Mouse (Mus musculus): ENCODE results near the gene Ankrd53. TPM values are rescaled to one million over a fixed set of nuclear protein-coding genes. Genes with fewer than 3 reads are reported as not detected.
"Not testable (repeated sequence)": the region's sequence is repeated elsewhere in the genome, so short reads cannot be mapped to it uniquely, and the experiment has no call there.

Ankrd53 gene
- polyA plus RNA-seq, 1 experiment from 2014 or later = 0.18 TPM

DNA sequence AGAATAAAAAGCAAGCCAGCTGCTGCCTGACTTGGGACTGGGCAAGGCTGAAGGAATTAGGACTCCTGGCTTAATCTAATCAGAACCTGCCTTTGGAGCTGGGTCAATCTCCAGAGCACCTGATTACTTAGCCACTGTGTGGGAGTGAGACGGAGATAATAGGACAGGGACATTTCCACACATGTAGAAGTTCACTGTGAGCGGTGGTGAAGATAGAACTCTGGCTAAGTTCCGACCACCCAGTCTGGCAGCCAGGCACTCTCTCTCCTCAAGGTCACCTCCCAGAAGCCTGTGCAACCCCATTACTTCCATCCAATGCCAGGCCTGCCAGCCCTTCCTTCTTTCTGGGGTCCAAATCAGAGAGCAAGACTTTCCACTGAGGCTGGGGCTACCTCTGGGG is 4.5 kb downstream of the Ankrd53 start:
- no peak for TF ChIP-seq CTCF (IDR thresholded peaks at IDR 0.05)
- ATAC-seq (no peak), DNase-seq (ENCODE audit: low read depth, low spot score) (no peak)
- CTCF ChIA-PET = interaction anchor here (2.1 kb wide), 1 partner anchor 9 kb away, joined by 7 read pairs; the partner anchor contains the start of gene Tex261
- POLR2A ChIA-PET = no interaction called here
- in situ Hi-C loops (cut with MboI; ENCODE audit: low pct_unique_long_range_greater_than_20kb) = no loop called here
- H3K27me3 ChIP-seq = no peaks in the 10 kb centered on the region

DNA sequence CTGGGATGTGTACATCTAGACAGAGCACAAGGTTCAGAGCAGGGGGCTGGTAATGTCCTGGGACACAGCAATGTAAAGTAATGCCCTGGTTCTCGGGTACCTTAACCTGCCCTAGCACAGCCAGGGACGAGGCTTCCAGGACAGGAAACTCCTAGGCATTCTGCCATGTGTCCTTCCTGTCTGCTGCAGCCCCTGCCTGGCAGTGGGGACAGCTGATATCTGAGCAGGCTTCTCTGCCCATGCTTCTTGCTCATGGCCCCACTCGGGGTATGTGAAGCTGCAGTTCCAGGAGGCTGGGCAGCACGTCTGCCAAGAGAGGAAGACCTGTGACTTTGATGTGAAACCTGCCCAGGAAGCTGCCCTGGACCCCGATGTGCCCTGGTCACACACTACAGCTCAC is 6.0 kb downstream of the Ankrd53 start:
- no peaks in the 10 kb centered on the region for H3K27me3 ChIP-seq
- ChIA-PET POLR2A (no interaction called here), CTCF (interaction anchor here (0.9 to 1.2 kb wide), 2 partner anchors 10 to 37 kb away, joined by 3 to 4 read pairs; no protein-coding TSS in a partner anchor)
- in situ Hi-C loops (cut with MboI; ENCODE audit: low pct_unique_long_range_greater_than_20kb) = no loop called here
- TF ChIP-seq CTCF (IDR thresholded peaks at IDR 0.05) = no peak
- DNase-seq (ENCODE audit: low read depth, low spot score) (no peak), ATAC-seq (no peak)

DNA sequence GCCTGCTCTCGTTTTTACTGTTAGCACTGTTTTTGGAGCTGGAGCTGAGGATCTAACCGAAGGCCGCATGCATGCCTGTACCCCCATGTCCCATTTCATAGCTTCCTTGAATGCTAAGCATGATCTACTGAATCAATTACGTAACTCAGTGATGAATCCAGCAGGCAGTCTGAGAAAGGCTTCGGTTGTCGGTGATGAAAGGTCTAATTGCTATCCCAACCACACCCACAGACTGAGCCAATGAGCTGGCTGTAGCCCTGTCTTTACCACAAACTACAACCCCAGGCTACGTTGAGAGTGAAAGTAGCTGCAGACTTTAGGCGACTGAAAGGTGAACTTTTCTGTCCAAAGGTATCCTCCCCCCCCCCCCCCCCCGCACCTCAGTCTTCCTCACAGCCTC is 11.7 kb downstream of the Ankrd53 start:
- in situ Hi-C loops (cut with MboI; ENCODE audit: low pct_unique_long_range_greater_than_20kb) = no loop called here
- no peak for DNase-seq (ENCODE audit: low read depth, low spot score)
- CTCF ChIA-PET = no interaction called here
- POLR2A ChIA-PET = no interaction called here
- no peak for ATAC-seq
- H3K27me3 ChIP-seq = no peaks in the 10 kb centered on the region
- no peak for TF ChIP-seq CTCF (IDR thresholded peaks at IDR 0.05)

DNA sequence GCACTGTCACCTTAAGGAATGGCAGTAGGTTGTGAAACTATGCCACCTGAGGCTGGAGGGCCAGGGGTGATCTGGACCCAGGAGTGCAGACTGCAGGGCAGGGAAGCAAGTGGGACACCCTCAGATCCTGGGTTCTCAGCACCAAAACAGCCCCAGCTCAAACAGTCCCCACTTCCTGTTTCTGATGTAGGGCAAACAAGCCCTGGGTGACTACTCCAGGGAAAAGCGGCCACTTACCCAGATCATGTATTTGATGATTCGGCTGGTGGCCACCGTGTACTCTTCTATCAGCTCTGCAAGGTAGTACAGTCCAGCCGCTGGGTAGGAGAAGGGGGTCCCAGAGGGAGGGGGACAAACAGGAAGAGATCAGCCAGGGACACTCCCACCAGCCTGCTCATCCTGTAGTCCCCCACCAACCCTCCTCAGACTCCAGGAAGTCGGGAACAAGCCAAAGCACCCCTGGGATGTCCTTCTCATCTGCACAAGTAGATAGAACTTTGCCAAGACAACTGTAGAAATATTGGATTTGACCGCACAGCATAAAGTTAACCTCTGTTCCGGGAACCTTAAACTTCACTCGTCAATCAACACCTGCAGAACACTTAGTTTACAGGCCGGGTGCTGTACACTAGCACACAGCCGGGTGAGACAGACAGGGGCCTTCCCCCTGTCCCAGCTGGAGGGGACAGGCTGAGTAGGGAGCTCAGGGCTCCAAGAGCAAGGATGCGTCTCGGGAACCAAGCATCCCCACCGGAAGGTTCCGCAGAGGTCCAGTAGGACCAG is 12.5 kb downstream of the Ankrd53 start:
- H3K27me3 ChIP-seq = no peaks in the 10 kb centered on the region
- no peak for TF ChIP-seq CTCF (IDR thresholded peaks at IDR 0.05)
- peak; percentile 19 for ATAC-seq
- POLR2A ChIA-PET = interaction anchor here (0.6 kb wide), 1 partner anchor 606 kb away, joined by 3 read pairs; no protein-coding TSS in a partner anchor
- in situ Hi-C loops (cut with MboI; ENCODE audit: low pct_unique_long_range_greater_than_20kb) = loop anchor here (5.0 kb wide), 1 partner anchor 83 kb away; no protein-coding TSS in a partner anchor
- no peak for DNase-seq (ENCODE audit: low read depth, low spot score)
- CTCF ChIA-PET = interaction anchor here (0.6 to 2.1 kb wide), 9 partner anchors 8 to 43 kb away, joined by 3 to 8 read pairs (median 7); partner anchors contain the start of gene Ankrd53

DNA sequence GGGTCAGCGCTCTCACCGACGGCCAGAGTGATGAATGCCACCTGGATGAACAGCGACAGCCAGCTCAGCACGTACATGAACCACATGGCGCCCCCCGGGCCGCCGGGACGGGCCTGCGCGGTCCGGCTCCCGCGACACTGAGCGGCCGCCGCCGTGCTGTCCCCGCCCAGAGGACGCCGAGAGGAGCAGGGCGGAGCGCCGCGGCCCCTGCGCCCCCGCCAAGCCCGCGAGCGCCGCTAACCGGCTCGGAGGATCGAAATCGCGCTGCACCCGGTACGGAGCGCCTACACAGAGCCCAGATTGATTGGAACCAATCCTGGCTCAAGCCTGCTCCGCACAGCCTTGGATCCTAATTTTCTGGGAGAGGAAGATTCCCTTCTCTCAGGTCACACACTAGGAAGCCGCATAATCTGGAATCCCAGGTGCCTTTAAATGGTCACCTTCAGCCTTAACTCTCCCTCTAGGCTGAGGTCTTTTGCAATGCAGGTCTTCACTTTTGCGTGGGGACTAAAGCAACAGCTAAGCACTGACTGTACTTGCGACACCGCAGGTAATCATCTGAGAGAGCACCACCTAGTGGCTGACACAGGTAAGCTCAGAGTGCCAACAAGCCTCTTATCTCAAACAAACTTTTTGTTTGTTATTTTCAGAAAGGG is 13.3 kb downstream of the Ankrd53 start, which contains the start of gene Tex261:
TSS of gene Tex261 (minus strand) at position 176 of the 656 bp plus-strand sequence.
- ATAC-seq (peak; percentile 87), DNase-seq (ENCODE audit: low read depth, low spot score) (peak; percentile 70)
- ChIA-PET CTCF (interaction anchor here (0.6 to 2.1 kb wide), 16 partner anchors 9 to 86 kb away, joined by 3 to 8 read pairs (median 5); partner anchors contain the start of gene Ankrd53), POLR2A (interaction anchor here (0.6 kb wide), 1 partner anchor 607 kb away, joined by 3 read pairs; no protein-coding TSS in a partner anchor)
- H3K27me3 ChIP-seq = no peaks in the 10 kb centered on the region
- TF ChIP-seq CTCF (IDR thresholded peaks at IDR 0.05) = no peak
- in situ Hi-C loops (cut with MboI; ENCODE audit: low pct_unique_long_range_greater_than_20kb) = loop anchor here (5.0 kb wide), 1 partner anchor 83 kb away; no protein-coding TSS in a partner anchor

DNA sequence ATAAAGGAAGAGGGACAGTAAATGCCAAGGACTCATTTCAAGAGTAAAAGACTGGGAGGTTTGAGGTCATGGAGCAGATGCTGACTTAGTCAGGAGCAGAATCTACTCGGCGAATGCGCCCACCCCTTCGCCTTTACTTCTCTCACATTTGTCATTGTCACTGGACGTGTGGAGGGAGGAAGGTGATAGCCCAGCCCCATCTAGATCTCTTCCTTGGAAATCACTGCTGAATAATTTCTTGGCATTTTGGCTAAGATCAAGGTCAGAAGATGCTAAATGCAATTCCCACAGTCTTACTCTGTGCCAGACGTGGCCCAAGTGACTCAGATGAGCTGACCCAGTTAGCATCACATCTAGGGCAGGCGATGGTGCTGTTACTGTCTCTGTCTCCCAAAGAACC is 15.9 kb downstream of the Ankrd53 start:
- H3K27me3 ChIP-seq = no peaks in the 10 kb centered on the region
- DNase-seq (ENCODE audit: low read depth, low spot score) (no peak), ATAC-seq (no peak)
- in situ Hi-C loops (cut with MboI; ENCODE audit: low pct_unique_long_range_greater_than_20kb) = loop anchor here (5.0 kb wide), 1 partner anchor 86 kb away; no protein-coding TSS in a partner anchor
- CTCF ChIA-PET = interaction anchor here (0.9 to 1.0 kb wide), 3 partner anchors 9 to 13 kb away, joined by 3 to 7 read pairs (median 4); no protein-coding TSS in a partner anchor
- TF ChIP-seq CTCF (IDR thresholded peaks at IDR 0.05) = no peak
- POLR2A ChIA-PET = no interaction called here

DNA sequence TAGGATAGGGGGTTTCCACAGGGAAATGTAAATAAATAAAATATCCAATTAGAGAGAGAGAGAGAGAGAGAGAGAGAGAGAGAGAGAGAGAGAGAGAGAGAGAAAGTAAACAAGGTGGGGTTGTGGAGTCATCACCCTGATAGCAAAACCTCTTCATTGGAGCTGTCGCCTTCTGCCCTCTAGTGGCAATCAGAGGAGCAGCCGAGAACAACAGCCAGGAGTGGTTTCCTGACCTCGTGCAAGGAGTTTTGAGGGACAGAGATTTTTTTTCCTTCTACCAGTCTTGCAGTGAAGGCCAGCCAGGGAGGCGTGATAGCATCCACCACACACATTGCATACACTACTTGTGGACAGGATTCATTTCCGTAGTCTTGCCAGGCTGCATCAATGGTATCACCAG is 16.6 kb downstream of the Ankrd53 start:
- no peak for ATAC-seq
- TF ChIP-seq CTCF (IDR thresholded peaks at IDR 0.05) = no peak
- DNase-seq (ENCODE audit: low read depth, low spot score) = no peak
- CTCF ChIA-PET = interaction anchor here (0.9 to 1.1 kb wide), 5 partner anchors 8 to 20 kb away, joined by 3 to 7 read pairs (median 4); no protein-coding TSS in a partner anchor
- in situ Hi-C loops (cut with MboI; ENCODE audit: low pct_unique_long_range_greater_than_20kb) = loop anchor here (5.0 kb wide), 1 partner anchor 87 kb away; no protein-coding TSS in a partner anchor
- H3K27me3 ChIP-seq = no peaks in the 10 kb centered on the region
- POLR2A ChIA-PET = no interaction called here

DNA sequence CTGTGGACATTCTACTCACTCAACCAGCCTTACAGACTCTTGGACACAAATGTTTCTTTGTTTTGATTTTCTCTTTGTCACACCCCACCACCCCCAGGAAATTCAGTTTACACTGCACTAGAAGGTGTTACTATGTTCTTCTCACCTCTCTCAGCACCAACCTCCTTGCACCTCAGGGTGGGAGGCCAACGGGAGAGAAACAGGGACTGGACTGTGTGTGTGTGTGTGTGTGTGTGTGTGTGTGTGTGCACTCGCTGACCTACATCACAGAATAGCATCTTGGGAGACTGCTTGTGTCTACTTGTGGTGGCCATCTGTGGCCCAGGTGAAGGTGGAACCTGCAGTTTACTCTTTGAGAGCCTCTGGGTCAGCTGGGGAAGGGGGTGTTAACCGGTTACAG is 24.0 kb downstream of the Ankrd53 start:
- in situ Hi-C loops (cut with MboI; ENCODE audit: low pct_unique_long_range_greater_than_20kb) = no loop called here
- ATAC-seq (no peak), DNase-seq (ENCODE audit: low read depth, low spot score) (no peak)
- POLR2A ChIA-PET = no interaction called here
- CTCF ChIA-PET = interaction anchor here (0.7 to 1.5 kb wide), 2 partner anchors 8 to 11 kb away, joined by 3 to 7 read pairs; no protein-coding TSS in a partner anchor
- H3K27me3 ChIP-seq = no peaks in the 10 kb centered on the region
- TF ChIP-seq CTCF (IDR thresholded peaks at IDR 0.05) = no peak

DNA sequence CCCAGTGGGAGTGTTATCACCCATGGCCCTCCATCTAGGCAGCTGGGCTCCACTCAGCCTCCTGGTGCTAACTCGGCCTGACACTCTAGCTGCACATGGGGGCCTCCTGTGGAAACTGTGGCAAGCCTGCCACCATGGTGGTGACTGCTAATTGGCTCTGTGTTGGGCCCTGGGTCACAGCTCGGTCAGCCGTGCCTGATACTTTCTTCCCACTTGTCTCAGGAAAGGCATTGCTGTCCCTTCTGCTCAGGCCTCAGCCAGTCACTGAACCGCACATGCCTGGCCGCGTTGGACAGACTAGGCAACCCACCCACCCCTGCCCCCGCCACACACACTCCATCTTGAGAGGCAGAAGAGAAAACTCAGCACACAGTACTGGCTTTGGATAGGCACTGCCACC is 26.1 kb downstream of the Ankrd53 start:
- ATAC-seq (no peak), DNase-seq (ENCODE audit: low read depth, low spot score) (no peak)
- in situ Hi-C loops (cut with MboI; ENCODE audit: low pct_unique_long_range_greater_than_20kb) = no loop called here

DNA sequence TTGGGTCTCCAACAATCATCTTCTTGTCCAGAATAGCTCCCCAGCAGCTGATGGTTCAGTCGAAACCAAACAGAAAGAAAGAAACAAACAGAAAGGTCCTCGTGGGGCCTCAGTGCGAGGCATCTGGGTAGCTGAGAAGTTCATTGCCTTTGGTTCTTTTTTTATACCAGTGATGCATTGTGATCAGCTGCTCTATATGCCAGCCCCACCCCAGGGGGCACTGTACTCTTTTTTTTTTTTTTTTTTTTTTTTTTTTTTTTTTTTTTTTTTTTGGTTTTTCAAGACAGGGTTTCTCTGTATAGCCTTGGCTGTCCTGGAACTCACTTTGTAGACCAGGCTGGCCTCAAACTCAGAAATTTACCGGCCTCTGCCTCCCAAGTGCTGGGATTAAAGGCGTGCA is 28.1 kb downstream of the Ankrd53 start:
- DNase-seq (ENCODE audit: low read depth, low spot score); POLR2A ChIA-PET; in situ Hi-C loops (cut with MboI; ENCODE audit: low pct_unique_long_range_greater_than_20kb); ATAC-seq; H3K27me3 ChIP-seq: not testable (repeated sequence)
- CTCF ChIA-PET = interaction anchor here (0.9 to 2.0 kb wide), 2 partner anchors 12 to 15 kb away, joined by 3 to 8 read pairs; partner anchors contain the start of gene Tex261

More for the DNA sequence above, 26.1 kb downstream of the Ankrd53 start:
- no peak for TF ChIP-seq CTCF (IDR thresholded peaks at IDR 0.05)
- ChIA-PET POLR2A (interaction anchor here (0.6 to 1.0 kb wide), 2 partner anchors 19 to 103 kb away, joined by 3 read pairs; no protein-coding TSS in a partner anchor), CTCF (no interaction called here)
- no peaks in the 10 kb centered on the region for H3K27me3 ChIP-seq
